Mouse (Mus musculus) naive thymus-derived CD4-positive, alpha-beta T cell, adult 2 months (primary cell): ENCODE measurements around the gene Gm2012.
"Not testable (repeated sequence)": the region's sequence is repeated elsewhere in the genome, so short reads cannot be mapped to it uniquely, and the experiment has no call there.

Experiments
- DNase-seq: peaks from one replicate; pipeline ENCODE4 v3.0.0-alpha.2; 2011; ENCODE audit warnings: low read depth

The Gm2012 gene

DNA sequence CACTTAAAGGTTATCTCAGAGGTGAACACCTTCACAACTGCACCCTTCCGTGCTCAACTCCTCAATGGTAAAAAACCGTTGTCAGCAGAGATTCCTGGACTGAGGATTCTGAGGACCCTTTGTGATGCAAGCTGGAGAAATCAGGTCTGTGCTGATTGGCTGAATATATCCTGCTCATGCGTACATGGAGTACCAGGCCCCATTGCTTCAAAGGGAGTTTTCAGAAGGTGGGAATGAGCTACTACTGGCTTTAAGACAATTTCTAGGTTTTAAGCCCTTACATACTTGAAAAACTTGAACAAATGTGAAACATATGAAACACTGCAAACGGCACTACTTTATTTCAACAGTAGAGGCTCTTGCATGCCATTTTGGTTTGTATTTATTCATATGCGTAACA is at the start of gene Gm2012:
TSS of gene Gm2012 (minus strand) at position 101 of the 400 bp plus-strand sequence.
- not testable (repeated sequence) for DNase-seq

DNA sequence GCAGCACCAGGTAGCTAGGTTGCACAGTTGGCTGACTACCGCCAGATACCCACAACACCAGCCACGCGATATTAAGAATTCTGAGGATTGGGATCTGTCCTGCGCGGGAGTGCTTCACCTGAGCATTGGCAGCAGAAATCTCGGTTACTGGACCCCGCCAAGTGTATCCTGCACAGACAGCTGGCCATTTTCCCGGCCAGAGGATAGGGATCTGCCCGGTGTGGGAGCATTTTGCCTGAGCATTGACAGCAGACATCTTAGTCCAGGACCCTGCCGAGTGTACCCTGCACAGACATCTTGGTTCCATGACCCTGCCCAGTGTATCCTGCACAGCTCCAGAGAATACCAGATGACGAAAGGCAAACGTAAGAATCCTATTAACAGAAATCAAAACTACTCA is 72.0 kb downstream of the Gm2012 start:
- not testable (repeated sequence) for DNase-seq
